In the genomic region with DNA sequence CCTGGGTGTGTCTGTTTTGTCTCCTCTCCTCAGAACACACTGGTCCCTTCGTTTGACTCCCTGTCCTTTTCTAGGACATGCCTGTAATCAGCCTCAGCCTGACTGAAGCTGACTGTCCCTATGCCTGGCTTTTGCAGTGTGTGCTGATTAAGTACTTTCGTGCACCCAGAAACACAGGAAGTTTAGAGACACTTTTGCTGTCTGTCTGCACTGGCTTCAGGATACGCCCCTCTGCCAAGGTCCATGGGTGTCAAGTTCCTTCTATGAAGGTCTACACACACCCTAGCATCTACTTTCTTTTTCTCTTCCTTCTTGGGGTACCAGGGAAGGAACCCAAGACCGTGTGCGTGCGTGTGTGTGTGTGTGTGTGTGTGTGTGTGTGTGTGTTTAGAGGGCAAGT, we compare ENCODE assay signal across 16 mouse cellular contexts.
DNase-seq lines count a peak whose midpoint lies in the region; ATAC-seq and TF ChIP-seq lines count a peak whose summit lies in the region.
"Had no signal": no experiment of that assay in that cellular context is flagged by ENCODE, and none has a peak within 500 bp of the region (broad histone marks: within the 10 kb centered on the region; RNA-seq: fewer than 3 reads in every experiment).

No protein-coding gene starts in this region.

- H3K4me3 ChIP-seq in liver, embryonic 16.5 days (ENCODE audit: low read depth, low read length): no peak overlapping the region
- no peak overlapping the region for H3K4me3 ChIP-seq in stomach, postnatal 0 days (ENCODE audit: low read depth, low read length)
- H3K4me3 ChIP-seq: embryonic facial prominence, embryonic 10.5 days; forebrain, embryonic 10.5 days; gastrocnemius, adult 2 months; limb, embryonic 13.5 days; neural tube, embryonic 15.5 days had no signal

- no peaks in the 10 kb centered on the region for H3K27me3 ChIP-seq in liver, embryonic 16.5 days (ENCODE audit: control insufficient read depth, insufficient read depth, low read depth, low read length)
- H3K27me3 ChIP-seq in stomach, postnatal 0 days (ENCODE audit: control insufficient read depth, insufficient read depth, low read length): no peaks in the 10 kb centered on the region
- H3K27me3 ChIP-seq: limb, embryonic 13.5 days; neural tube, embryonic 15.5 days had no signal

- no peak for TF ChIP-seq CTCF in stomach, postnatal 0 days (IDR thresholded peaks at IDR 0.05; ENCODE audit: low read depth)

- H3K4me1 ChIP-seq in liver, embryonic 16.5 days (ENCODE audit: control insufficient read depth, low read depth, low read length): no peaks in the 10 kb centered on the region; the same call in 1 of the 2 replicates
- H3K4me1 ChIP-seq in stomach, postnatal 0 days (replicated peaks; ENCODE audit: control insufficient read depth, insufficient read depth): no peaks in the 10 kb centered on the region
- H3K4me1 ChIP-seq: limb, embryonic 13.5 days had no signal

- no peaks in the 10 kb centered on the region for H3K9me3 ChIP-seq in liver, embryonic 16.5 days (replicated peaks; ENCODE audit: control insufficient read depth, low read length)
- no peaks in the 10 kb centered on the region for H3K9me3 ChIP-seq in stomach, postnatal 0 days (ENCODE audit: control insufficient read depth, low read length)
- H3K9me3 ChIP-seq: embryonic facial prominence, embryonic 10.5 days; forebrain, embryonic 10.5 days; neural tube, embryonic 15.5 days had no signal

- H3K4me2 ChIP-seq in liver, embryonic 16.5 days (ENCODE audit: low read depth, low read length): no peak overlapping the region
- H3K4me2 ChIP-seq in stomach, postnatal 0 days (replicated peaks; ENCODE audit: low read depth): no peak overlapping the region
- H3K4me2 ChIP-seq: limb, embryonic 13.5 days; neural tube, embryonic 15.5 days had no signal

- peak; percentile 40 to 63 for DNase-seq in adrenal gland, adult (ENCODE audit: inconsistent age in 2 of 2, low spot score in 1 of 2)
- no peak for DNase-seq in adrenal gland, adult 18-20 months (ENCODE audit: low spot score in 2 of 2)
- DNase-seq in thymus, postnatal 25 days: peak; percentile 34
- no peak for DNase-seq in thymus, adult 18-20 months
- DNase-seq in stomach, postnatal 0 days (ENCODE audit: low spot score): no peak
- DNase-seq in urinary bladder, postnatal 4 days (ENCODE audit: low spot score in 2 of 2): no peak
- DNase-seq in left cerebral cortex, adult 18-20 months (ENCODE audit: low spot score in 2 of 2): no peak
- DNase-seq: adrenal gland, postnatal 10 days; cerebellum, adult 11-12 months; gastrocnemius, adult 2 months; kidney, adult 11 months had no signal

- WGBS in liver, embryonic 16.5 days (ENCODE audit: insufficient replicate concordance): 33% methylated on average over 6 of the region's 6 CpGs
- 63% methylated on average over 6 of the region's 6 CpGs for WGBS in stomach, postnatal 0 days

- no peak overlapping the region for H3K9ac ChIP-seq in liver, embryonic 16.5 days (ENCODE audit: low read depth, low read length)
- H3K9ac ChIP-seq in stomach, postnatal 0 days (ENCODE audit: low read length): no peak overlapping the region
- H3K9ac ChIP-seq: limb, embryonic 13.5 days; neural tube, embryonic 15.5 days had no signal

- peak; percentile 50 for ATAC-seq in liver, embryonic 16.5 days (ENCODE audit: low read depth)
- peak; percentile 38; the same call in 1 of the 2 replicates for ATAC-seq in stomach, postnatal 0 days (ENCODE audit: low FRiP score, low TSS enrichment)

- TF ChIP-seq EP300 in stomach, postnatal 0 days (optimal IDR thresholded peaks at IDR 0.05): no peak

- no peak overlapping the region for H3K27ac ChIP-seq in liver, embryonic 16.5 days (ENCODE audit: low read length)
- H3K27ac ChIP-seq in stomach, postnatal 0 days (replicated peaks): no peak overlapping the region
- H3K27ac ChIP-seq: embryonic facial prominence, embryonic 10.5 days; forebrain, embryonic 10.5 days; gastrocnemius, adult 2 months; limb, embryonic 13.5 days; neural tube, embryonic 15.5 days had no signal

- no peaks in the 10 kb centered on the region for H3K36me3 ChIP-seq in liver, embryonic 16.5 days (ENCODE audit: control insufficient read depth, insufficient read depth)
- H3K36me3 ChIP-seq in stomach, postnatal 0 days (ENCODE audit: control insufficient read depth, insufficient read depth, low read length): no peaks in the 10 kb centered on the region
- H3K36me3 ChIP-seq: embryonic facial prominence, embryonic 10.5 days; forebrain, embryonic 10.5 days; limb, embryonic 13.5 days; neural tube, embryonic 15.5 days had no signal

Comparison
In these comparisons a context has a peak if more than half of its experiments do, and no peak if none do; other contexts are left out.
1. DNase-seq: peak in adrenal gland, adult (2 of 2) and thymus, postnatal 25 days (single experiment); none in adrenal gland, adult 18-20 months (0 of 2), thymus, adult 18-20 months (0 of 2), stomach, postnatal 0 days (single experiment), urinary bladder, postnatal 4 days (0 of 2) and left cerebral cortex, adult 18-20 months (0 of 2).